Mouse (Mus musculus): ENCODE measurements around the gene Hnrnph2.

The Hnrnph2 gene

DNA sequence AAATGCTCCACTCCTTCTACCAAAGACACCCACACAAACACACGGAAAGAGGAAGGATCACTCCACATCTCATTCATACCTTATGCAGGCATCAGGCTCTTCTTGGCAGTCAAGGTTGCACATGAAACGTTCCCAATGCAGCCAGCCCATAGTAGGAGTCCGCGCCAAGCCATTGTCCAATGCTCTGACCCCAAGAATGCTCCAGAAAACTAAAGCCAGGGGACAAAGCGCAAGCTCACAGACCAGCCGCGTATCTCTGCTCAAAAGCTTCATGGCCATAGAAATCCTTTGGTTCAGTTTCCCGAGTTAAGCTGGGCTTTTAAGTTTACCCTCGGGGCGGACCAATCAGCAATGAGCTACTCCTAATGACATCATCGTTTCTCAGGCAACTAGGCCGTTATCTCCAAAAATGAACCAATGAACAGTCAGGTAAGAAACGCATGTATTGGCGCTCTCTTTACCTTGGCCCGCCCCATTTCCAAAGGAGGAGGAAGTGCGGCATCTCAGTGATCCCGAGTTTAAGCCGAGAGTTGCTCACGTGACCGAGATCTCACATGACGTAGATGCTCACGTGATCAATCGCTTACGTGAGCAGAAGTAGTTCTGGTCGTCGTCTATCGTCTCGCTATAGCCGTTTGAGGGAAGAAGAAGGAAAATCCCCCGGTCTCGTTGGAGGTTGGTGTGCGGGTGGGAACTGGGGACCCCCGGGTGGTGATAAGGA, at the start of gene Hnrnph2, which contains the start of gene Gla:
TSS of gene Hnrnph2 (plus strand) at position 521 of the 721 bp plus-strand sequence.
TSS of gene Gla (minus strand) at position 467 of the 721 bp plus-strand sequence.
- peak; percentile 83 to 86 for DNase-seq (ENCODE audit: low read depth in 2 of 2, low spot score in 2 of 2)

GRCm38 (mm10) chrX:134553326-134553725, 47.7 kb upstream of the Hnrnph2 start:
- no peak for DNase-seq (ENCODE audit: low read depth in 2 of 2, low spot score in 2 of 2)

- DNase-seq (ENCODE audit: low read depth in 2 of 2, low spot score in 2 of 2): no peak
Observed at GRCm38 (mm10) chrX:134554425-134554824, 46.6 kb upstream of the Hnrnph2 start.

DNA sequence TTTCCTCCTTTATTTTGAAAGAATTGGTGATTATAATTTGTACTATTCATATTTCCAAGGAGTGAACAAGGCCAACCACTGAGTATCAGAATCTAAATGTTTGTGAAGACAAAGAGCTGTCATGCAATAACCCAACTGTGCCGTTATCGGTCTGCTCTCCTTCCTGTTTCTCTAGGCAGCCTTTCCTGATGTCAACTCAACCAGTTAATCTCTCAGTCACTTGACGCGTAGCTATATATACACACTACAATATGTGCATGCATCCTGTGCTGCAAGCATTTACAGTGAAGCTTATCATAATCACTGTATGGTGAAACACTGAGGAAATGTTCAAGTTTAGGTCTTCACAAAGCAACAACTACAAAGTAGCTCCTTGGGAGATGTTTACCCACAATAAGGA, 36.7 kb upstream of the Hnrnph2 start:
- no peak for DNase-seq (ENCODE audit: low read depth in 2 of 2, low spot score in 2 of 2)

DNA sequence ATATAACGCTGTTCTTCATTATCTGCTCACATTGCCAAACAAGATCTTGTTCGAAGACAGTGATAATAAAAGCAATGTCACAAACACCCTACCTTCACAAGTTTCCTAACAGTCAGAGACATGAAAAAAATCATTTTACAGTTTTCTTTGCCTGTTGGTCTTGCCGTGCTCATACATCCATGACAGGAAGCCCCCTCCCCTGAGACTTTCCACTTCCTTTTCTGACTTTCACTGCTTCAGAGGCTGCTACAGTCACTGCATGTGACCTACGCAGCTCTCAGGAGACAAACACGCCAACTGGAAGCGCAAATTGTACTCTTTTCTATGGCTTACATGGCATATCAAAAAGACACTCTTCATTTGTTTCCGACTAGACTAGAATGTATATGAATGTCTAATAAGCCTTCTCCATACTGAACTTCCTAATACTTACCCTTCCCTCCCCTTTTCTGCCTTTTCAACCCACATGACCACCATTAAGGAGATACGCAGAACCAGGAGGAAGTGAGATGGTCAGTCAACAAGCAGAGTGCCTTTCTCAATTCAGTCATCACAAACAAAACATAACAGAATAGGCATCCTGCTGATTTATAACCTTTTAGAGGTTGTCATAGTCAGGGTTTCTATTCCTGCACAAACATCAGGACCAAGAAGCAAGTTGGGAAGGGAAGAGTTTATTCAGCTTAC, 34.3 kb upstream of the Hnrnph2 start:
- DNase-seq (ENCODE audit: low read depth in 2 of 2, low spot score in 2 of 2): no peak

DNA sequence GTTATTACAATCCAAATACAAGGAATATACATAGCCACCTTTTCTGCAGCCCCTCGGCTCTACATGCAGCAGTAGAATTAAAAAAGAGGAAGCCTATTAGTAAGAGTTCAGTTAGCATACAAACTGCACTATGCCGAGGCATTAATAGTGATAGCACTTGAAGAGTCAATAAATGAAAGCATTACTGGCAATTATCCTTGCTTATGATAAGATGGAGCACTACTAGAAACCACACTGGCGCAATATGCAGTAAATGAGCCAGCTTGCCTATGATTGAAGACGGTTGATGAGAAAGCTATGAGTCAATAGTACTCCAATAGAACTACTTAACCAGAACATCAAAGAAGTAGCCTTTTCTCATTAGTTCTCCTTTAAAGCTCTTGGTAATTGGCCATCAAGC, 23.1 kb upstream of the Hnrnph2 start:
- no peak for DNase-seq (ENCODE audit: low read depth in 2 of 2, low spot score in 2 of 2)

DNA sequence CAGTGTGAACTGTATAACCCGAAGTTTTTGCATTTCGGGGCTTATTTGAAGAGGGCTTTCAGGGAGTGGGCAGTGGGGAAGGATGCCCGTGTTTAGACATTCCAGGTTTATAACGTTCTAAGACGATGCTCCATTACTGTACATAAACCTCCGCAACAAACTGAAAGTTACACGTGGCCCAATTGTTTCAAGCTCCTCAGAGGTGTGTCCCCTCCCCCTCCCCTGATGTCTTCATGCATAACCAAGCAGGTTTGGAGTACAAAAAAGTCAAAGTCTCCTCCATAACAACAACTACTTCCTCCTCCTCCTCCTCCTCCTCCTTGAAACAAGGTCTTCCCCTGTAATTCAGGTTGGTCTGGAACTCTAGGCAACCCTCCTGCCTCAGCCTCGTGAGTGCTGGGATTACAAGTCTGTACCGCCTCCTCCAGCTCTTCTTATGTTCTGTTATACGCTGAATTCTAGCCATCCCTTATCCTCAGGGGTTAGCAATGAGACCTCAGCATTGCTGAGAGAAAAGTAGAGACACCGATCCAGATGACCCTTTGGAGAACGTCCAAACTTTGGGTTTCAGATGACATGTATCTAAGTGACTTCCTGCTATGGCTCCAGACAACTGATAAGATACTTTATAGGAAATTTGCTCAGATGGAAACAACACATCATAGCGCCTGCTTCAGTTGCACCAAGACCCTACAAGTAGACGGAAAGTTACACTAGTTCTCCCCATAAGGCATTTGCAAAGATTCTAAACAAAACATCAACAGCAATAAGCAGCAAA, 20.3 kb upstream of the Hnrnph2 start:
- no peak for DNase-seq (ENCODE audit: low read depth in 2 of 2, low spot score in 2 of 2)

- no peak for DNase-seq (ENCODE audit: low read depth in 2 of 2, low spot score in 2 of 2)
Observed at GRCm38 (mm10) chrX:134582270-134582669, 18.7 kb upstream of the Hnrnph2 start.

DNA sequence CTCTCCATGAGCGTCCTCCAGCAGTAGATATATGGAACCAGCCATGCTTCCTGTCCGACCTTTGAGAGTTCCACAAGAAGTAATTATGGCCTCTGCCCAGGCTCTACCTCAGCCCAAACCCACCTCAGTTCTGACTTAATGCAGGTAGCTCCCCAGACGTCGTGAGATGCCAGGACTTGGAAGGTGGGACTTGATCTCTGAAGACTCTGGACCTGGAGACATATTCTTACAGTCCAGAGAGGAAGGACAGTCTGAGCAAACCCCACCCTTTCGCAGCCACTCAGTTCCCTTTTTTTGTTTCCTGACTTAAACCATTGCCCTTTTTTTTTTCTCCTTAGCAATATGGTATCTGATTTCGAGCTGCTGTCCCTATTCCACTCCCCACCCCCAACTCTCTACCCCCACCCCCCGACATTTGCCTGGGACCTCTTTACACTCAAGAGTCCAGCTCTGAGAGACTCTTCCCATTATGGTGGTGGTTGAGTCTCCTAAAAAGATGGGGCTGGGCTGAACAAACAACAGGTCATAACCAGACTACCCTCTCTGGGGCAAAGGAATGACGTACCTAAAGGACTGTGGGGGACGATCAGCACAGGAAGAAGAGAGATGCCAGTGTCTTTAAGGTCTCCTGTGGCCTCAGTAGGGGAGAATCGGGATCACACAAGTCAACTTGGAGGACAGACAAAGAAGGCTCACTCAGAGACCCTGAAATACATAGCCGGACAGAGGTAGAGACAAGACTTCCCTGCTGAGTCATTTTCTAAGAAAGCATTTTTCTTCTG, 17.9 kb upstream of the Hnrnph2 start, which contains the start of gene Btk:
TSS of gene Btk (minus strand) at position 683 of the 782 bp plus-strand sequence.
- DNase-seq (ENCODE audit: low read depth in 2 of 2, low spot score in 2 of 2): no peak

DNA sequence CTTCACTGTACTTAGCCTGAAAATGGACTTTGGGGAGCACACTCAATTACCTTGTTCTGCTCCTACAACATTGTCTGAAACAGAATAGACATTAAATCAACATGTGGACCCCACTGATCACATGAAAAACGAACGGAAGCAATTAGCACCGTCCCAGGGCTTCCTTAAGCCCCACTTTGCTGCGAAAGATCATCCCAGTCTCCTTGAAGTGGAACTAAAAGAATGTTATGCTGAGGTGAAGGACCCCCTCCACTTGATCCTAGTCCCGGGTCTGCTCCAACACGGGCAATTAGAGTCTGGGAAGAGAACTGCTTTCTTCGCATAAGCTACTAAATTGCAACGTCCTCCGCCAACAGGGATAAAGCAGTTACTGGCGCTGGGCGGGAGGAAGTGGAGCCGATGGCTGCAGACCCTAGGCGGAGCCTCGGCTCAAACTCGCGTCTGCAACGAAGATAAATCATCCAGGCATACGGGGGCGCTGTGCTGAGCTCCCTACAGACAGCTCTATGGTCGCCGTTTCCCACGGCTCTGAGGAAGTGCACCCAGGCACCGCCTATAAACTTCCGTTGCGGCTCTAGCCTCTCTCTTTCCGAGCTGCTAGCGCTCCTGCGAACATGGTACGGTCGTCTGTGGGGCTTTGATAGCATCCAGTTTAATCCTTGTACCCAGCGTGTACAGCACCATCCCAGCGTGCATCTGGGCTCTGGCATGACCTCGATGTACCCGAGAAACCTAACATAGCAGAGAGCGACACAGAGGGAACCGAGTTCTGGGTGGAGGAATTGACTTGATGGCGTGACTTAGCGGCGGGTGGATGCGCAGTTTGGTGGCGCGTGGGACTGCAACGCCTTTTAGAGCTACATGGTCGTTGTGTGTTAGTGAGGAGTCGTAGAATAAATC, 15.6 kb upstream of the Hnrnph2 start, which contains the start of gene Rpl36a:
TSS of gene Rpl36a (plus strand) at position 552 of the 900 bp plus-strand sequence.
- DNase-seq (ENCODE audit: low read depth in 2 of 2, low spot score in 2 of 2): peak; percentile 87 to 88

DNA sequence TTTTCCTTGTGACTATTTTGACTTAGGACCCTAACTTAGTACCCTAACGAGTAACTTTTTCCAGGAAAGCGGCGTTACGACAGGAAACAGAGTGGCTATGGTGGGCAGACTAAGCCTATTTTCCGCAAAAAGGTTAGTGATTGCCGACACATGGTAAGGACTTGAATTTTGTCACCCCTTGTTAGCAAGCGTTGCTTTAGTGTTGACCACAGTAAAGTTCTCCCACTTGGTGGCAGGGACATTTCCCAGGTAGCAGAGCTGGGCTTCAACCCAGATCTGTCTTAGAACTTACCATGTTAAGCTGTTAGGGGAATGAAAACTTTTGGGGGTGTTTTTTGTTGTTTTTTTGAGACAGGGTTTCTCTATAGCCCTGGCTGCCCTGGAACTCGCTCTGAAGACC, 14.5 kb upstream of the Hnrnph2 start:
- DNase-seq (ENCODE audit: low read depth in 2 of 2, low spot score in 2 of 2): no peak

- DNase-seq (ENCODE audit: low read depth in 2 of 2, low spot score in 2 of 2): no peak
Observed at GRCm38 (mm10) chrX:134588261-134588660, 12.7 kb upstream of the Hnrnph2 start.

- DNase-seq (ENCODE audit: low read depth in 2 of 2, low spot score in 2 of 2): no peak
Observed at GRCm38 (mm10) chrX:134588997-134589396, 12.0 kb upstream of the Hnrnph2 start.

DNA sequence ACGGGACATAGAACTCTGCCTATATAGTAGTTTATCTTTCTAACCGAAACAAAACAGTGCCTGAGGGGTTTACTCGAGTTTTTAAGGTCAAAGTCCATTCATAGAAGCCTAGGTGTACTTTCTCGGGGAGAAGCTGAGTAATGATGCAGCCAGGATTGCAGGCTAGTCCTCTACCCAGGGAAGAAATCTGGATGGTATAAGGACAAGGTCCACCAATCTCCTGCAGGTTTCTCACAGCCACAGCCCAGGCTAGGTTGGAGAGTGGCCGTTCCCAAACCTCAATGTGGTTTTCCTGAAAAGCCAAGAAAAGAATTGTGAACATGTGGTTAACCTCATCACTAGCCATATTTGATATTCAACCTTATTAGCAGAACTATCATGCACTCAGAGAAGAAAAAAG, 11.1 kb upstream of the Hnrnph2 start:
- DNase-seq (ENCODE audit: low read depth in 2 of 2, low spot score in 2 of 2): no peak

- no peak for DNase-seq (ENCODE audit: low read depth in 2 of 2, low spot score in 2 of 2)
Observed at GRCm38 (mm10) chrX:134599922-134600565, 935 bp upstream of the Hnrnph2 start.

- DNase-seq (ENCODE audit: low read depth in 2 of 2, low spot score in 2 of 2): no peak
Observed at GRCm38 (mm10) chrX:134601380-134602120, 571 bp downstream of the Hnrnph2 start.

DNA sequence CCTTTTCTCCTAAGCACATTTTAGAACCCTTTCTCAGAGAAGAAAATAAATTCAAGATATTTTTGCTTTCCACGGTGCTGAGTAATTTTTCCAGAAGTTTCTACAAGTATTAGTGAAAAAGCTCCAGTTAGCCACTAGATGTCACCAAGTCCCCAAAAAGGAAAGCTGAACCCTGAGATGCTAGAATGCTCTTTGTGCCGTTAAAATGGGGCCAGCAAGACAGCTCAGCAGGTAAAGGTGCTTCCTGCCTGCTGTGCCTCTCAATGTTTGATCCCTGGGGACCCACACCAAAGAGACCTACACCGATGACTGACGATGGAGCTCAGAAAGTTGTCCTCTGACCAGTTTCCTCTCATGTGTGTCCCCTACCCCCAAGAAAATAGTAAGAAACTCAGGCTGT, 8.5 kb downstream of the Hnrnph2 start:
- DNase-seq (ENCODE audit: low read depth in 2 of 2, low spot score in 2 of 2): peak in 1 of 2 experiments; percentile 8

- DNase-seq (ENCODE audit: low read depth in 2 of 2, low spot score in 2 of 2): no peak
Observed at GRCm38 (mm10) chrX:134610984-134611383, 10.0 kb downstream of the Hnrnph2 start.

Measured in CD8-positive naive resting alpha-beta T cell, adult 2 months (primary cell).